Mouse (Mus musculus) liver, adult 2 months (tissue): ENCODE results near the gene Prkag1.
"Not testable (repeated sequence)": the region's sequence is repeated elsewhere in the genome, so short reads cannot be mapped to it uniquely, and the experiment has no call there.

Experiments
- CTCF ChIP-seq: fragments of 200-500 bp; IDR thresholded peaks from 2 replicates; pipeline ENCODE4 v1.5.1; 2011; ENCODE audit warnings: low read depth, low read length, control low read depth
- POLR2A ChIP-seq: fragments of 200-500 bp; IDR thresholded peaks from 2 replicates; pipeline ENCODE4 v1.6.1; 2011; ENCODE audit warnings: low read length, control low read depth; ENCODE audit not compliant: insufficient read depth; ENCODE audit errors: extremely low read depth

DNA sequence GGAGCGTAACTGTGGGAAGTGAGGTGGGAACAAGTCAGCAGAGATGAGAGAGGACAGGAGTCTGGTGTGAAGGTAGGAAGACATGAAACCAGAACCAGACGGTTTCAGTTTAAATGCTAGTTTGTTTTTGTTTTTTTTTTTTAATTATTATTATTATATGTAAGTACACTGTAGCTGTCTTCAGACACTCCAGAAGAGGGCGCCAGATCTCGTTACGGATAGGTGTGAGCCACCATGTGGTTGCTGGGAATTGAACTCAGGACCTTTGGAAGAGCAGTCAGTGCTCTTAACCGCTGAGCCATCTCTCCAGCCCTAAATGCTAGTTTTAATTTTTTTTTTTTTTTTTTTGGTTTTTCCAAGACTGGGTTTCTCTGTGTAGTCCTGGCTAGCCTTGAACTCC lies 21.1 kb downstream of the Prkag1 start:
- TF ChIP-seq CTCF, POLR2A: not testable (repeated sequence)
